Mouse (Mus musculus) liver, embryonic 14.5 days (tissue): ENCODE measurements around the gene Heatr5a. TPM values are rescaled to one million over a fixed set of nuclear protein-coding genes. Genes with fewer than 3 reads are reported as not detected.

Source experiments
- ATAC-seq: fragments of 200-750 bp; cut with Nextera tagmentation; 2 replicates; pipeline ENCODE4 v1.8.0; 2017; ENCODE audit warnings: moderate number of reproducible peaks, mild to moderate bottlenecking, moderate library complexity; ENCODE audit not compliant: insufficient read depth
- DNase-seq, 3 experiments: peaks; one replicate each; pipeline ENCODE4 v3.0.0-alpha.2; 2012 to 2013; ENCODE audit warnings: low read depth in 3 of 3, low spot score in 3 of 3
- H3K27ac ChIP-seq: fragments of 300-500 bp; sonication (generic); 2 replicates; pipeline ENCODE4 v1.5.1; 2014; ENCODE audit warnings: moderate library complexity, mild to moderate bottlenecking, control low read depth, inconsistent platforms
- H3K27me3 ChIP-seq: fragments of 300-500 bp; sonication (generic); 2 replicates; pipeline ENCODE4 v1.6.1; 2014; ENCODE audit warnings: mild to moderate bottlenecking, low read length, moderate library complexity; ENCODE audit not compliant: control insufficient read depth, insufficient read depth
- H3K36me3 ChIP-seq: fragments of 300-500 bp; sonication (generic); replicated peaks from 2 replicates; pipeline ENCODE4 v1.6.1; 2014; ENCODE audit warnings: low read depth; ENCODE audit not compliant: control insufficient read depth, insufficient read depth
- H3K4me1 ChIP-seq, 2 experiments: fragments of 200-500 bp in 1 of 2; fragments of 300-500 bp in 1 of 2; sonication (generic) in 1 of 2; replicated peaks; 2 replicates each; pipeline ENCODE4 v1.6.1; 2012 to 2014; ENCODE audit warnings: antibody characterized with exemption in 1 of 2, inconsistent platforms in 1 of 2, low read length in 1 of 2; ENCODE audit not compliant: control insufficient read depth in 2 of 2, insufficient read depth in 2 of 2
- H3K4me2 ChIP-seq: fragments of 300-500 bp; sonication (generic); 2 replicates; pipeline ENCODE4 v1.6.1; 2014; ENCODE audit warnings: low read depth, mild to moderate bottlenecking, control low read depth, moderate library complexity
- H3K4me3 ChIP-seq, 2 experiments: fragments of 200-500 bp in 1 of 2; fragments of 300-500 bp in 1 of 2; sonication (generic) in 1 of 2; 2 replicates each; pipeline ENCODE4 v1.5.1; 2012 to 2014; ENCODE audit warnings: low read depth in 2 of 2, low read length in 2 of 2, mild to moderate bottlenecking in 2 of 2, control low read depth in 1 of 2, inconsistent platforms in 1 of 2, moderate library complexity in 1 of 2; ENCODE audit not compliant: insufficient read depth in 1 of 2
- H3K9ac ChIP-seq: fragments of 300-500 bp; sonication (generic); replicated peaks from 2 replicates; pipeline ENCODE4 v1.6.1; 2014; ENCODE audit warnings: mild to moderate bottlenecking, control low read depth, moderate library complexity
- H3K9me3 ChIP-seq: fragments of 300-500 bp; sonication (generic); 2 replicates; pipeline ENCODE4 v1.6.1; 2016; ENCODE audit warnings: low read length, mixed read lengths; ENCODE audit not compliant: control insufficient read depth
- CTCF ChIP-seq: IDR thresholded peaks from 2 replicates; pipeline ENCODE4 v1.5.1; 2016; ENCODE audit warnings: antibody characterized with exemption, low read depth, control low read depth
- EP300 ChIP-seq: IDR thresholded peaks from 2 replicates; pipeline ENCODE4 v1.6.1; 2016; ENCODE audit warnings: antibody characterized with exemption, low read depth
- WGBS: fragments of 180-500 bp; shearing (Covaris S2); extraction: QIAGEN DNeasy Blood & Tissue Kit; methylation state at CpG from one replicate; pipeline ENCODE4 v1.1.7; 2014; ENCODE audit not compliant: insufficient replicate concordance; 5-methylcytosine and 5-hydroxymethylcytosine counted together
- polyA plus RNA-seq, 2 experiments: library from polyadenylated mRNA; depleted of rRNA in 1 of 2; stranded (reverse) in 1 of 2; unstranded in 1 of 2; fragments of >200 nt; fragmentation: Nextera tagmentation in 1 of 2; extraction: Ambion mirVana in 1 of 2; gene quantifications; 2 replicates each; pipeline versions ENCODE4 v1.2.1 to v1.2.3; 2012 to 2014

The Heatr5a gene
- polyA plus RNA-seq, 2 experiments: 5.6 to 8.2 TPM

GRCm38 (mm10) chr12:51972269-51973065, 1.3 kb upstream of the Heatr5a start:
- Histone ChIP-seq H3K4me1 (peaks cover 4 to 12% of the 10 kb centered on the region in 2 experiments), H3K27ac (no peak overlapping the region), H3K4me3 (no peak overlapping the region), H3K36me3 (no peaks in the 10 kb centered on the region), H3K27me3 (no peaks in the 10 kb centered on the region), H3K4me2 (no peak overlapping the region), H3K9ac (no peak overlapping the region), H3K9me3 (no peaks in the 10 kb centered on the region)
- TF ChIP-seq EP300 (no peak), CTCF (peak; percentile 53)
- DNase-seq: no peak
- ATAC-seq: no peak
- 74% methylated on average over 5 of the region's 5 CpGs for WGBS

GRCm38 (mm10) chr12:51970352-51971069, 610 bp downstream of the Heatr5a start:
- Histone ChIP-seq H3K27me3 (no peaks in the 10 kb centered on the region), H3K4me3 (peak overlapping the region; percentile 87 to 90), H3K36me3 (no peaks in the 10 kb centered on the region), H3K27ac (peak overlapping the region; percentile 88), H3K9ac (peak overlapping the region; percentile 95), H3K4me2 (peak overlapping the region; percentile 95), H3K9me3 (no peaks in the 10 kb centered on the region), H3K4me1 (peaks cover 4 to 12% of the 10 kb centered on the region in 2 experiments)
- peak; percentile 77 for ATAC-seq
- DNase-seq: peak in 2 of 3 experiments; percentile 36 to 39
- under 1% methylated on average over 35 of the region's 35 CpGs for WGBS
- no peak for TF ChIP-seq CTCF
- TF ChIP-seq EP300: no peak

GRCm38 (mm10) chr12:51969876-51970275, 1.2 kb downstream of the Heatr5a start:
- Histone ChIP-seq H3K4me3 (peak overlapping the region; percentile 87 to 90), H3K27me3 (no peaks in the 10 kb centered on the region), H3K4me1 (peaks cover 4 to 12% of the 10 kb centered on the region in 2 experiments), H3K36me3 (no peaks in the 10 kb centered on the region), H3K9me3 (no peaks in the 10 kb centered on the region), H3K27ac (peak overlapping the region; percentile 88), H3K9ac (peak overlapping the region; percentile 95), H3K4me2 (peak overlapping the region; percentile 95)
- ATAC-seq (no peak), DNase-seq (peak in 1 of 3 experiments; percentile 38)
- TF ChIP-seq CTCF (no peak), EP300 (no peak)
- WGBS: 3% methylated on average over 7 of the region's 7 CpGs

- Histone ChIP-seq H3K36me3 (no peaks in the 10 kb centered on the region), H3K27me3 (no peaks in the 10 kb centered on the region), H3K4me1 (peaks cover 4 to 12% of the 10 kb centered on the region in 2 experiments), H3K4me3 (peak overlapping the region in 1 of 2 experiments; percentile 87; a peak in 2 of 4 replicates), H3K9me3 (no peaks in the 10 kb centered on the region), H3K9ac (peak overlapping the region; percentile 95), H3K27ac (no peak overlapping the region), H3K4me2 (peak overlapping the region; percentile 95)
- ATAC-seq: no peak
- DNase-seq: no peak
- TF ChIP-seq CTCF (no peak), EP300 (no peak)
- 53% methylated on average over 2 of the region's 2 CpGs for WGBS
Measured at GRCm38 (mm10) chr12:51969092-51969491, 2.0 kb downstream of the Heatr5a start.

- Histone ChIP-seq H3K36me3 (no peaks in the 10 kb centered on the region), H3K4me2 (no peak overlapping the region), H3K27ac (no peak overlapping the region), H3K4me1 (peaks cover 4 to 12% of the 10 kb centered on the region in 2 experiments), H3K27me3 (no peaks in the 10 kb centered on the region), H3K9ac (no peak overlapping the region), H3K4me3 (no peak overlapping the region), H3K9me3 (no peaks in the 10 kb centered on the region)
- WGBS: 73% methylated on average over 9 of the region's 9 CpGs
- DNase-seq (no peak), ATAC-seq (no peak)
- TF ChIP-seq CTCF (no peak), EP300 (no peak)
Measured at GRCm38 (mm10) chr12:51967915-51968595, 3.1 kb downstream of the Heatr5a start.
